Mouse (Mus musculus): ENCODE data around the gene Snrpn.
"Not testable (repeated sequence)": the region's sequence is repeated elsewhere in the genome, so short reads cannot be mapped to it uniquely, and the experiment has no call there.

Snrpn gene

GRCm38 (mm10) chr7:60139742-60140480 is at the start of gene Snrpn:
Snrpn (minus strand) TSS chr7:60140219.
- DNase-seq, result peak; percentile 17

GRCm38 (mm10) chr7:60170250-60171185 is 30.5 kb upstream of the Snrpn start:
- peak; percentile 42 for DNase-seq

- DNase-seq, result no peak
Measured at GRCm38 (mm10) chr7:60125332-60125731, 14.7 kb downstream of the Snrpn start.

- DNase-seq, result not testable (repeated sequence)
Measured at GRCm38 (mm10) chr7:60123086-60123624, 16.9 kb downstream of the Snrpn start.

- DNase-seq, result no peak
Measured at GRCm38 (mm10) chr7:60122434-60123085, 17.5 kb downstream of the Snrpn start.

- DNase-seq, result peak; percentile 41
Measured at GRCm38 (mm10) chr7:60097154-60097859, 42.7 kb downstream of the Snrpn start.

- DNase-seq, result no peak
Measured at GRCm38 (mm10) chr7:60076301-60076700, 63.7 kb downstream of the Snrpn start.

- peak; percentile 53 for DNase-seq
Measured at GRCm38 (mm10) chr7:60047481-60048201, 92.4 kb downstream of the Snrpn start.

GRCm38 (mm10) chr7:60013186-60013585 is 126.8 kb downstream of the Snrpn start:
- no peak for DNase-seq

- DNase-seq, result no peak
Measured at GRCm38 (mm10) chr7:60007727-60008360, 132.2 kb downstream of the Snrpn start.

- no peak for DNase-seq
Measured at GRCm38 (mm10) chr7:60006262-60006661, 133.8 kb downstream of the Snrpn start.

GRCm38 (mm10) chr7:60004606-60005330 is 135.3 kb downstream of the Snrpn start, which contains the start of the genes Snurf and Gm38393:
Snurf (minus strand) TSS chr7:60005049.
Gm38393 (minus strand) TSS chr7:60005064.
- DNase-seq, result peak; percentile 84

GRCm38 (mm10) chr7:60003921-60004605 is 136.0 kb downstream of the Snrpn start:
- peak; percentile 40 for DNase-seq

- DNase-seq, result peak; percentile 39
Measured at GRCm38 (mm10) chr7:60003006-60003865, 136.8 kb downstream of the Snrpn start.

- no peak for DNase-seq
Measured at GRCm38 (mm10) chr7:59978646-59979045, 161.4 kb downstream of the Snrpn start.

Measured in right cerebral cortex, postnatal 14 days (tissue).